Mouse (Mus musculus) forebrain, embryonic 14.5 days (tissue): Measurements from ENCODE around the gene Trub1. TPM values are rescaled to one million over a fixed set of nuclear protein-coding genes. Genes with fewer than 3 reads are reported as not detected.

ENCODE experiments used
- ATAC-seq: fragments of 200-750 bp; cut with Nextera tagmentation; 2 replicates; pipeline ENCODE4 v1.8.0; 2017; ENCODE audit warnings: mild to moderate bottlenecking, moderate library complexity
- DNase-seq: peaks from one replicate; pipeline ENCODE4 v3.0.0-alpha.2; 2015; ENCODE audit warnings: low spot score
- H3K27ac ChIP-seq: fragments of 300-500 bp; sonication (generic); 2 replicates; pipeline ENCODE4 v1.5.1; 2014; ENCODE audit warnings: low read depth, mild to moderate bottlenecking, control low read depth, low read length, moderate library complexity
- H3K27me3 ChIP-seq: fragments of 300-500 bp; sonication (generic); replicated peaks from 2 replicates; pipeline ENCODE4 v1.6.1; 2014; ENCODE audit warnings: low read length, control low read depth, mixed read lengths; ENCODE audit not compliant: control insufficient read depth, insufficient read depth
- H3K36me3 ChIP-seq: fragments of 300-500 bp; sonication (generic); 2 replicates; pipeline ENCODE4 v1.6.1; 2014; ENCODE audit warnings: low read length, control low read depth; ENCODE audit not compliant: control insufficient read depth, insufficient read depth
- H3K4me1 ChIP-seq: fragments of 300-500 bp; sonication (generic); 2 replicates; pipeline ENCODE4 v1.6.1; 2014; ENCODE audit warnings: antibody characterized with exemption, low read length, control low read depth; ENCODE audit not compliant: control insufficient read depth, insufficient read depth
- H3K4me2 ChIP-seq: fragments of 300-500 bp; sonication (generic); 2 replicates; pipeline ENCODE4 v1.6.1; 2014; ENCODE audit warnings: mild to moderate bottlenecking, control low read depth, low read length
- H3K4me3 ChIP-seq: fragments of 300-500 bp; sonication (generic); 2 replicates; pipeline ENCODE4 v1.5.1; 2014; ENCODE audit warnings: low read depth, low read length, control low read depth
- H3K9ac ChIP-seq: fragments of 300-500 bp; sonication (generic); 2 replicates; pipeline ENCODE4 v1.6.1; 2014; ENCODE audit warnings: mild to moderate bottlenecking, low read length, control low read depth, moderate library complexity
- H3K9me3 ChIP-seq: fragments of 300-500 bp; sonication (generic); replicated peaks from 2 replicates; pipeline ENCODE4 v1.6.1; 2016; ENCODE audit warnings: low read length, control low read depth, mixed read lengths; ENCODE audit not compliant: control insufficient read depth
- WGBS: fragments of 180-500 bp; shearing (Covaris S2); extraction: QIAGEN DNeasy Blood & Tissue Kit; methylation state at CpG from one replicate; pipeline ENCODE4 v1.1.7; 2014; 5-methylcytosine and 5-hydroxymethylcytosine counted together
- polyA plus RNA-seq: library from polyadenylated mRNA; unstranded; fragments of >200 nt; fragmentation: Nextera tagmentation; extraction: Ambion mirVana; gene quantifications from 2 replicates; pipeline ENCODE4 v1.2.1, GENCODE M21; 2014

Trub1 gene
- polyA plus RNA-seq, 1 experiment from 2014 or later = 14.9 TPM

- no peak overlapping the region for H3K27ac ChIP-seq
Observed at GRCm38 (mm10) chr19:57498884-57499410, 46.2 kb downstream of the Trub1 start.

GRCm38 (mm10) chr19:57500254-57500653 lies 47.5 kb downstream of the Trub1 start:
- 93% methylated on average over 5 of the region's 5 CpGs for WGBS
- no peaks in the 10 kb centered on the region for H3K27me3 ChIP-seq
- no peak overlapping the region for H3K9ac ChIP-seq
- no peak overlapping the region for H3K4me2 ChIP-seq
- H3K4me1 ChIP-seq = no peaks in the 10 kb centered on the region
- no peaks in the 10 kb centered on the region for H3K9me3 ChIP-seq
- no peak for ATAC-seq
- no peak overlapping the region for H3K4me3 ChIP-seq
- no peak overlapping the region for H3K27ac ChIP-seq
- H3K36me3 ChIP-seq = no peaks in the 10 kb centered on the region
- DNase-seq = no peak

More at GRCm38 (mm10) chr19:57498884-57499410, 46.2 kb downstream of the Trub1 start:
- no peak for ATAC-seq
- H3K36me3 ChIP-seq = no peaks in the 10 kb centered on the region
- H3K4me2 ChIP-seq = no peak overlapping the region
- no peak overlapping the region for H3K9ac ChIP-seq
- no peaks in the 10 kb centered on the region for H3K9me3 ChIP-seq
- WGBS = 88% methylated on average over 6 of the region's 6 CpGs
- no peak overlapping the region for H3K4me3 ChIP-seq
- H3K4me1 ChIP-seq = no peaks in the 10 kb centered on the region
- DNase-seq = no peak
- H3K27me3 ChIP-seq = no peaks in the 10 kb centered on the region

- Histone ChIP-seq H3K27ac (no peak overlapping the region), H3K4me3 (no peak overlapping the region), H3K9ac (no peak overlapping the region), H3K27me3 (no peaks in the 10 kb centered on the region), H3K9me3 (no peaks in the 10 kb centered on the region), H3K4me2 (no peak overlapping the region), H3K4me1 (peaks cover 4% of the 10 kb centered on the region; the same call in 1 of the 2 replicates), H3K36me3 (no peaks in the 10 kb centered on the region)
- DNase-seq (no peak), ATAC-seq (no peak)
- 63% methylated on average over 6 of the region's 6 CpGs for WGBS
Observed at GRCm38 (mm10) chr19:57503144-57503543, 50.4 kb downstream of the Trub1 start.

- H3K27me3 ChIP-seq = no peaks in the 10 kb centered on the region
- H3K4me1 ChIP-seq = peaks cover 4% of the 10 kb centered on the region; the same call in 1 of the 2 replicates
- no peak overlapping the region for H3K4me3 ChIP-seq
- no peaks in the 10 kb centered on the region for H3K36me3 ChIP-seq
- DNase-seq = peak; percentile 54
- H3K27ac ChIP-seq = peak overlapping the region; percentile 15; the same call in 1 of the 2 replicates
- no peaks in the 10 kb centered on the region for H3K9me3 ChIP-seq
- H3K4me2 ChIP-seq = no peak overlapping the region
- peak; percentile 57 for ATAC-seq
- 0 out of 2 replicates have a peak overlapping the region, but pooled peaks have one; percentile 8 for H3K9ac ChIP-seq
- 56% methylated on average over 25 of the region's 25 CpGs for WGBS
Observed at GRCm38 (mm10) chr19:57505048-57505932, 52.6 kb downstream of the Trub1 start.

GRCm38 (mm10) chr19:57506591-57506990 lies 53.9 kb downstream of the Trub1 start:
- DNase-seq (no peak), ATAC-seq (no peak)
- H3K4me1 ChIP-seq = peaks cover 4% of the 10 kb centered on the region; the same call in 1 of the 2 replicates
- no peak overlapping the region for H3K9ac ChIP-seq
- no peak overlapping the region for H3K27ac ChIP-seq
- no peaks in the 10 kb centered on the region for H3K27me3 ChIP-seq
- H3K4me3 ChIP-seq = no peak overlapping the region
- no peak overlapping the region for H3K4me2 ChIP-seq
- H3K9me3 ChIP-seq = no peaks in the 10 kb centered on the region
- WGBS = 45% methylated on average over 5 of the region's 5 CpGs
- H3K36me3 ChIP-seq = no peaks in the 10 kb centered on the region

GRCm38 (mm10) chr19:57508261-57508788 lies 55.6 kb downstream of the Trub1 start:
- WGBS = 87% methylated on average over 11 of the region's 11 CpGs
- no peaks in the 10 kb centered on the region for H3K9me3 ChIP-seq
- no peak overlapping the region for H3K27ac ChIP-seq
- H3K9ac ChIP-seq = no peak overlapping the region
- peaks cover 4% of the 10 kb centered on the region; the same call in 1 of the 2 replicates for H3K4me1 ChIP-seq
- no peak overlapping the region for H3K4me3 ChIP-seq
- no peaks in the 10 kb centered on the region for H3K27me3 ChIP-seq
- ATAC-seq = no peak
- no peak overlapping the region for H3K4me2 ChIP-seq
- DNase-seq = no peak
- H3K36me3 ChIP-seq = no peaks in the 10 kb centered on the region

- H3K4me2 ChIP-seq = no peak overlapping the region
- no peak for ATAC-seq
- no peaks in the 10 kb centered on the region for H3K9me3 ChIP-seq
- DNase-seq = no peak
- no peak overlapping the region for H3K27ac ChIP-seq
- no peaks in the 10 kb centered on the region for H3K36me3 ChIP-seq
- peaks cover 4% of the 10 kb centered on the region; the same call in 1 of the 2 replicates for H3K4me1 ChIP-seq
- H3K4me3 ChIP-seq = no peak overlapping the region
- WGBS = 84% methylated on average over 14 of the region's 14 CpGs
- H3K27me3 ChIP-seq = no peaks in the 10 kb centered on the region
- no peak overlapping the region for H3K9ac ChIP-seq
Observed at GRCm38 (mm10) chr19:57509758-57510319, 57.1 kb downstream of the Trub1 start.

GRCm38 (mm10) chr19:57510836-57511235 lies 58.1 kb downstream of the Trub1 start:
- H3K27ac ChIP-seq = no peak overlapping the region
- 0 out of 2 replicates have a peak, but pooled peaks cover 4% of the 10 kb centered on the region for H3K4me1 ChIP-seq
- DNase-seq (no peak), ATAC-seq (no peak)
- no peak overlapping the region for H3K4me3 ChIP-seq
- H3K4me2 ChIP-seq = no peak overlapping the region
- no peaks in the 10 kb centered on the region for H3K9me3 ChIP-seq
- WGBS = 91% methylated on average over 11 of the region's 11 CpGs
- H3K9ac ChIP-seq = no peak overlapping the region
- no peaks in the 10 kb centered on the region for H3K27me3 ChIP-seq
- H3K36me3 ChIP-seq = no peaks in the 10 kb centered on the region
